Comparison of ENCODE assay signal across 8 mouse cellular contexts in genomic region chrX:50550297-50550696, GRCm38 (mm10).
DNase-seq lines count a peak whose midpoint lies in the region; ATAC-seq and TF ChIP-seq lines count a peak whose summit lies in the region.

No protein-coding gene starts in this region.

- no peaks in the 10 kb centered on the region for H3K79me2 ChIP-seq in liver, adult 2 months (ENCODE audit: control insufficient read depth, insufficient read depth, low read length)

- WGBS in liver, adult 2 months, result 86% methylated on average over 10 of the region's 10 CpGs
- WGBS in forebrain, embryonic 16.5 days, result 59% methylated on average over 10 of the region's 10 CpGs
- WGBS in midbrain, embryonic 11.5 days, result 45% methylated on average over 10 of the region's 10 CpGs
- 54% methylated on average over 10 of the region's 10 CpGs for WGBS in stomach, postnatal 0 days

- no peaks in the 10 kb centered on the region for H3K27me3 ChIP-seq in liver, adult 2 months (ENCODE audit: control insufficient read depth, insufficient read depth, low read length)
- H3K27me3 ChIP-seq in Patski, result peaks cover 4% of the 10 kb centered on the region
- no peaks in the 10 kb centered on the region for H3K27me3 ChIP-seq in forebrain, embryonic 16.5 days (replicated peaks; ENCODE audit: control insufficient read depth, insufficient read depth, low read length)
- H3K27me3 ChIP-seq in midbrain, embryonic 11.5 days (ENCODE audit: control insufficient read depth, insufficient read depth, low read length), result no peaks in the 10 kb centered on the region
- H3K27me3 ChIP-seq in stomach, postnatal 0 days (ENCODE audit: control insufficient read depth, insufficient read depth, low read length), result no peaks in the 10 kb centered on the region

- H3K9ac ChIP-seq in liver, adult 2 months (ENCODE audit: low read depth, low read length), result no peak overlapping the region
- 0 out of 2 replicates have a peak overlapping the region, but pooled peaks have one; percentile 9 for H3K9ac ChIP-seq in forebrain, embryonic 16.5 days (replicated peaks; ENCODE audit: low read depth, low read length)
- no peak overlapping the region for H3K9ac ChIP-seq in midbrain, embryonic 11.5 days (ENCODE audit: low read length)
- H3K9ac ChIP-seq in stomach, postnatal 0 days (ENCODE audit: low read length), result no peak overlapping the region

- H3K4me3 ChIP-seq in liver, adult 2 months (ENCODE audit: insufficient read depth, low read depth, low read length), result no peak overlapping the region
- peak overlapping the region; percentile 41 for H3K4me3 ChIP-seq in forebrain, embryonic 16.5 days (replicated peaks; ENCODE audit: low read length)
- H3K4me3 ChIP-seq in midbrain, embryonic 11.5 days (ENCODE audit: low read depth, low read length), result peak overlapping the region; percentile 22
- H3K4me3 ChIP-seq in stomach, postnatal 0 days (ENCODE audit: low read depth, low read length), result peak overlapping the region; percentile 31

- no peak for TF ChIP-seq POLR2A in liver, adult 2 months (IDR thresholded peaks at IDR 0.05; ENCODE audit: extremely low read depth, insufficient read depth, low read length)

- H3K9me3 ChIP-seq in forebrain, embryonic 16.5 days (ENCODE audit: control insufficient read depth, low read length), result no peaks in the 10 kb centered on the region
- no peaks in the 10 kb centered on the region for H3K9me3 ChIP-seq in midbrain, embryonic 11.5 days (ENCODE audit: control insufficient read depth, low read length)
- no peaks in the 10 kb centered on the region for H3K9me3 ChIP-seq in stomach, postnatal 0 days (ENCODE audit: control insufficient read depth, low read length)

- ATAC-seq in Patski, result peak; percentile 67
- ATAC-seq in forebrain, embryonic 16.5 days, result no peak
- no peak for ATAC-seq in midbrain, embryonic 11.5 days (ENCODE audit: low FRiP score)
- no peak for ATAC-seq in stomach, postnatal 0 days (ENCODE audit: low FRiP score, low TSS enrichment)

- DNase-seq in liver, adult 2 months (ENCODE audit: extremely low read depth, low read depth, low spot score), result peak; percentile 37
- no peak for DNase-seq in liver
- DNase-seq in Patski (ENCODE audit: low read depth, low spot score), result no peak
- peak; percentile 32 for DNase-seq in kidney, adult 9 months
- no peak for DNase-seq in midbrain, embryonic 11.5 days (ENCODE audit: low spot score, missing footprints)
- DNase-seq in stomach, postnatal 0 days (ENCODE audit: low spot score), result no peak
- DNase-seq in urinary bladder, postnatal 10 days (ENCODE audit: low spot score), result no peak

- H3K36me3 ChIP-seq in liver, adult 2 months (ENCODE audit: control insufficient read depth, insufficient read depth, low read length), result no peaks in the 10 kb centered on the region; the same call in 1 of the 2 replicates
- H3K36me3 ChIP-seq in forebrain, embryonic 16.5 days (ENCODE audit: control insufficient read depth, insufficient read depth), result no peaks in the 10 kb centered on the region
- no peaks in the 10 kb centered on the region for H3K36me3 ChIP-seq in midbrain, embryonic 11.5 days (ENCODE audit: control insufficient read depth, insufficient read depth, low read length)
- no peaks in the 10 kb centered on the region for H3K36me3 ChIP-seq in stomach, postnatal 0 days (ENCODE audit: control insufficient read depth, insufficient read depth, low read length)

- H3K4me1 ChIP-seq in liver, adult 2 months (ENCODE audit: control insufficient read depth, insufficient read depth, low read length), result no peaks in the 10 kb centered on the region
- H3K4me1 ChIP-seq in forebrain, embryonic 16.5 days (replicated peaks; ENCODE audit: control insufficient read depth, insufficient read depth, low read length), result no peaks in the 10 kb centered on the region
- H3K4me1 ChIP-seq in midbrain, embryonic 11.5 days (ENCODE audit: control insufficient read depth, insufficient read depth, low read length), result no peaks in the 10 kb centered on the region
- no peaks in the 10 kb centered on the region for H3K4me1 ChIP-seq in stomach, postnatal 0 days (replicated peaks; ENCODE audit: control insufficient read depth, insufficient read depth)

- CTCF ChIA-PET in Patski (lab: Charles Lee), result interaction anchor here (0.8 to 1.2 kb wide), 3 partner anchors 10 to 41 kb away, joined by 3 to 6 read pairs (median 3); no protein-coding TSS in a partner anchor

- H3K27ac ChIP-seq in liver, adult 2 months (replicated peaks; ENCODE audit: insufficient read depth, low read depth, low read length), result no peak overlapping the region
- no peak overlapping the region for H3K27ac ChIP-seq in forebrain, embryonic 16.5 days (ENCODE audit: low read length)
- H3K27ac ChIP-seq in midbrain, embryonic 11.5 days (ENCODE audit: low read depth, low read length), result no peak overlapping the region
- H3K27ac ChIP-seq in stomach, postnatal 0 days (replicated peaks), result no peak overlapping the region; the same call in 1 of the 2 replicates

- in situ Hi-C loops in Patski (cut with MboI; ENCODE audit: low pct_unique_long_range_greater_than_20kb), result no loop called here

- no peak for TF ChIP-seq CTCF in liver, adult 2 months (IDR thresholded peaks at IDR 0.05; ENCODE audit: low read depth, low read length)
- peak; percentile 47 for TF ChIP-seq CTCF in Patski (IDR thresholded peaks at IDR 0.05)
- peak; percentile 71 for TF ChIP-seq CTCF in stomach, postnatal 0 days (IDR thresholded peaks at IDR 0.05; ENCODE audit: low read depth)

- H3K4me2 ChIP-seq in forebrain, embryonic 16.5 days (ENCODE audit: low read length), result peak overlapping the region; percentile 48
- H3K4me2 ChIP-seq in midbrain, embryonic 11.5 days, result peak overlapping the region; percentile 25
- H3K4me2 ChIP-seq in stomach, postnatal 0 days (replicated peaks; ENCODE audit: low read depth), result peak overlapping the region; percentile 46

- POLR2A ChIA-PET in Patski (lab: Charles Lee), result no interaction called here

- TF ChIP-seq EP300 in stomach, postnatal 0 days (optimal IDR thresholded peaks at IDR 0.05), result no peak

Comparison
In these comparisons a context has a peak if more than half of its experiments do, and no peak if none do; other contexts are left out.
1. DNase-seq: peak in liver, adult 2 months (single experiment) and kidney, adult 9 months (single experiment); none in liver (single experiment), Patski (single experiment), midbrain, embryonic 11.5 days (single experiment), stomach, postnatal 0 days (single experiment) and urinary bladder, postnatal 10 days (single experiment).
2. Peak in every context shown above with its lines, with median percentiles within 50 percentile points of each other: H3K4me2 ChIP-seq.